Mouse (Mus musculus) colon, adult 2 months (tissue): Measurements from ENCODE around the gene Stfa2. TPM values are rescaled to one million over a fixed set of nuclear protein-coding genes. Genes with fewer than 3 reads are reported as not detected.

Experiments used
- polyA plus RNA-seq: library from polyadenylated mRNA; depleted of rRNA; stranded (reverse); fragments of >200 nt; gene quantifications from 2 replicates; pipeline ENCODE4 v1.2.3, GENCODE M21; 2012; rRNA removed

Stfa2 gene
- polyA plus RNA-seq = not detected in 2 replicates

DNA sequence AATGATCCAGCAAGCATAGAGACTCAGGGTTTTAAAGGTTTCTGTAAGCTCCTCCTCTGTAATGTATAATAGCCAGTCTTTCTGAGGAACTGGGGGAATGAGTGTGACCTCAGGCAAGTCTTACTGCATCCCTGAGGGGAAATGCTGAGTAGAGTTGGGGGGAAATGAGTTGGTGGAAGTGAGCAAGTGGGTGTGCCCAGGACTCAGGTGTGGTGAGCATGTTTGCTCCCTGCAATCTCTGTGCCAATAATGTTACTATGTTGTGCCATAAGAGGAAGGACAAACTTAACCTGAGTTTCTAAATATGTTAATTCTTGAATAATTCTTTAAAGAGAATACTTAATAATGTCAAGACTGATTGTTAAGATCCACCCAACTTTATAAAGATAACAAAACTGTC, at the start of gene Stfa2:
Stfa2 (minus strand) TSS at position 101 of the 400 bp plus-strand sequence.

DNA sequence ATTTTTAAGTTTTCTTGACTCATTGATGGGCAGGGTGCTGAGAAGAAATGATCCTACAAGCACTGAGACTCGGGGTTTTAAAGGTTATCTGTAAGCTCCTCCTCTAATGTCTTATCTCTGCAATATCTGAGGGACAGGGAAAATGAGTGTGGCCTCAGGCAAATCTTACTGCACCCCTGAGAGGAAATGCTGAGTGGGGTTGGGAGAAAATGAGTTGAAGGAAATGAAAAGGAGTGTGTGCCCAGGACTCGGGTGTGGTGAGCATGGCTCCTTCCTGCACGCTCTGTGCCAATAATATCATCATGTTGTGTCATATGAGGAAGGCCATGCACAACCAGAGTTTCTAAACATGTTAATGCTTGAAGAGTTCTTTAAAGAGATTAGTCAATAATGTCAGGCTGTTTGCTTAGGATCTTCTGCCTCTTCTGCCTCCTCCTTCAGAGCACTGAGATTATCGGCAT, 47.1 kb upstream of the Stfa2 start, which contains the start of gene Stfa3:
Stfa3 (minus strand) TSS at position 51 of the 461 bp plus-strand sequence.

DNA sequence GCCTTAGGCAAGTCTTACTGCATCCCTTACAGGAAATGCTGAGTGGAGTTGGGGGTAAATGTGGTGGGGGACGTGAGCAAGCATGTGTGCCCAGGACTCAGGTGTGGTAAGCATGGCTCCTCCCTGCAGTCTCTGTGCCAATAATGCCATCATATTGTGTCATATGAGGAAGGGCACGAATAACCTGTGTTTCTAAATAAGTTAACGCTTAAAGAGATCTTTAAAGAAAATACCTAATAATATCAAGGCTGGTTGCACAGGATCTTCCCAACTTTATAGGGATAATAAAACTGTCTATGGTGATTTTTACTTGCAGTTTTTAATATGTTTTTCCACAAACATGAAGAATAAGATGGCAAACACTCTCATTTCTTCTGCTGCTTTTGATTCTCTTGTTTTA, 40.6 kb downstream of the Stfa2 start, which contains the start of gene BC100530:
BC100530 (minus strand) TSS at position 101 of the 400 bp plus-strand sequence.

Other genes starting within 250 kb of the Stfa2 start
- gene Gm5483, start 224.2 kb downstream of the Stfa2 start, polyA plus RNA-seq = not detected in 2 replicates
- not detected in 2 replicates for gene Gm5416, start 198.1 kb downstream of the Stfa2 start, polyA plus RNA-seq
- 0.28 TPM in 1 of 2 replicates, not detected in the other for gene 2010005H15Rik, start 187.0 kb downstream of the Stfa2 start, polyA plus RNA-seq
- not detected in 2 replicates for gene Stfa1, start 131.5 kb downstream of the Stfa2 start, polyA plus RNA-seq
- gene BC117090, start 74.1 kb downstream of the Stfa2 start, polyA plus RNA-seq = not detected in 2 replicates
- not detected in 2 replicates for gene BC100530, start 40.7 kb downstream of the Stfa2 start, polyA plus RNA-seq
- not detected in 2 replicates for gene Stfa3, start 46.9 kb upstream of the Stfa2 start, polyA plus RNA-seq
- 0.07 and 0.10 TPM in 2 replicates for gene Casr, start 153.7 kb upstream of the Stfa2 start, polyA plus RNA-seq